In the genomic region with DNA sequence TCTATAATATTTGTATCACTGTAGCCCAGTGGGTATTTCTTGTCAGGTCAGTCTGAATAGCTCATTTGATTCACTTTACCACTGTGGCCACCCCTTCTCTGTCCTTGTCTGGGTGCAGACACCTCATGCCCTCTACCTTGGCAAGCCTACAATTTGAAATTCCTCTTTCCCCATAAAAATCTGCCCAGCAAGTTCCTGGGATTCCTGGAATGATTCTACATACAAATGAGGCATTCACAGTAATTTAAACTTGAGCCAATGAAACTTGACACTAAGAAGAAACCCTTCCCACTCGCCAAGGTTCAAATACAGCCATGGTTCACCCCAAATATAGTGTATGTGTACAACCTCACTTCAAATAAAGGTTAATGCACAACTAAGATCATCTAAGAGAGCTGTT, we compare ENCODE assay signal across 21 mouse cellular contexts.
DNase-seq lines count a peak whose midpoint lies in the region; ATAC-seq lines count a peak whose summit lies in the region.
"Had no signal": no experiment of that assay in that cellular context is flagged by ENCODE, and none has a peak within 500 bp of the region (broad histone marks: within the 10 kb centered on the region; RNA-seq: fewer than 3 reads in every experiment).

No protein-coding gene starts in this region.

- H3K4me1 ChIP-seq in embryonic facial prominence, embryonic 14.5 days (ENCODE audit: control insufficient read depth, insufficient read depth, low read length) = no peaks in the 10 kb centered on the region
- no peaks in the 10 kb centered on the region for H3K4me1 ChIP-seq in embryonic facial prominence, embryonic 10.5 days
- H3K4me1 ChIP-seq: embryonic facial prominence, embryonic 12.5 days; hindbrain, embryonic 12.5 days; hindbrain, embryonic 15.5 days had no signal

- H3K9me3 ChIP-seq in embryonic facial prominence, embryonic 14.5 days (ENCODE audit: control insufficient read depth, low read length) = no peaks in the 10 kb centered on the region
- no peaks in the 10 kb centered on the region for H3K9me3 ChIP-seq in embryonic facial prominence, embryonic 10.5 days
- H3K9me3 ChIP-seq: embryonic facial prominence, embryonic 12.5 days; hindbrain, embryonic 12.5 days; hindbrain, embryonic 15.5 days had no signal

- no peak overlapping the region for H3K9ac ChIP-seq in embryonic facial prominence, embryonic 14.5 days (ENCODE audit: low read depth, low read length)
- H3K9ac ChIP-seq: embryonic facial prominence, embryonic 12.5 days; forebrain, postnatal 0 days; hindbrain, embryonic 12.5 days; hindbrain, embryonic 15.5 days had no signal

- H3K27ac ChIP-seq in embryonic facial prominence, embryonic 14.5 days (replicated peaks; ENCODE audit: low read depth, low read length) = no peak overlapping the region
- H3K27ac ChIP-seq in embryonic facial prominence, embryonic 10.5 days (replicated peaks) = no peak overlapping the region
- H3K27ac ChIP-seq: embryonic facial prominence, embryonic 12.5 days; gastrocnemius, adult 2 months; hindbrain, embryonic 12.5 days; hindbrain, embryonic 15.5 days had no signal

- DNase-seq in embryonic facial prominence, embryonic 14.5 days (ENCODE audit: low spot score) = peak; percentile 10
- DNase-seq in embryonic facial prominence, embryonic 10.5 days (ENCODE audit: low spot score) = no peak
- DNase-seq in kidney, adult 9 months = peak; percentile 19
- DNase-seq in kidney, postnatal 4 days = no peak
- DNase-seq in Muller cell, postnatal 12 days (ENCODE audit: inconsistent ontology term) = peak; percentile 90
- DNase-seq in thymus, postnatal 25 days = no peak
- DNase-seq: adrenal gland, postnatal 10 days; adrenal gland, postnatal 36 days; cerebellum, adult 18-20 months; cerebellum, adult 9-10 months; cerebellum, postnatal 14 days; forebrain, postnatal 0 days; gastrocnemius, adult 2 months; gastrocnemius, postnatal 14 days; heart, adult 11 months had no signal

- no peak for ATAC-seq in embryonic facial prominence, embryonic 14.5 days (ENCODE audit: low read depth)
- ATAC-seq: forebrain, embryonic 14.5 days; forebrain, postnatal 0 days; Patski had no signal

- 25% methylated on average over 1 of the region's 1 CpGs for WGBS in embryonic facial prominence, embryonic 14.5 days
- 58% methylated on average over 1 of the region's 1 CpGs for WGBS in embryonic facial prominence, embryonic 10.5 days

- no peak overlapping the region for H3K4me2 ChIP-seq in embryonic facial prominence, embryonic 14.5 days (ENCODE audit: low read depth, low read length)
- H3K4me2 ChIP-seq: embryonic facial prominence, embryonic 12.5 days; heart, embryonic 11.5 days; hindbrain, embryonic 12.5 days; hindbrain, embryonic 15.5 days had no signal

- H3K27me3 ChIP-seq in embryonic facial prominence, embryonic 14.5 days (replicated peaks; ENCODE audit: control insufficient read depth, insufficient read depth, low read length) = no peaks in the 10 kb centered on the region
- H3K27me3 ChIP-seq in embryonic facial prominence, embryonic 10.5 days (replicated peaks; ENCODE audit: low read depth, poor library complexity, severe bottlenecking) = no peaks in the 10 kb centered on the region
- H3K27me3 ChIP-seq: embryonic facial prominence, embryonic 12.5 days; hindbrain, embryonic 12.5 days; hindbrain, embryonic 15.5 days; Patski had no signal

- no peak overlapping the region for H3K4me3 ChIP-seq in embryonic facial prominence, embryonic 14.5 days (ENCODE audit: low read depth, low read length)
- no peak overlapping the region for H3K4me3 ChIP-seq in embryonic facial prominence, embryonic 10.5 days
- H3K4me3 ChIP-seq: embryonic facial prominence, embryonic 12.5 days; gastrocnemius, adult 2 months; hindbrain, embryonic 12.5 days; hindbrain, embryonic 15.5 days had no signal

- no peaks in the 10 kb centered on the region for H3K36me3 ChIP-seq in embryonic facial prominence, embryonic 14.5 days (ENCODE audit: control insufficient read depth, insufficient read depth, low read length)
- no peaks in the 10 kb centered on the region for H3K36me3 ChIP-seq in embryonic facial prominence, embryonic 10.5 days (replicated peaks)
- H3K36me3 ChIP-seq: embryonic facial prominence, embryonic 12.5 days; hindbrain, embryonic 12.5 days; hindbrain, embryonic 15.5 days had no signal

Comparison
In these comparisons a context has a peak if more than half of its experiments do, and no peak if none do; other contexts are left out.
1. DNase-seq: peak in embryonic facial prominence, embryonic 14.5 days (single experiment), kidney, adult 9 months (single experiment) and Muller cell, postnatal 12 days (single experiment); none in embryonic facial prominence, embryonic 10.5 days (single experiment), kidney, postnatal 4 days (0 of 2) and thymus, postnatal 25 days (single experiment).